Mouse (Mus musculus): ENCODE measurements around the gene Zfp942. TPM values are rescaled to one million over a fixed set of nuclear protein-coding genes. Genes with fewer than 3 reads are reported as not detected.

Zfp942 gene
- polyA plus RNA-seq (2017; shearing (Covaris generic)), result 37.4 TPM

GRCm38 (mm10) chr17:21962107-21962907, at the start of gene Zfp942, which contains the start of gene Zfp943:
Gene Zfp942 (minus strand): TSS chr17:21962464.
Gene Zfp943 (plus strand): TSS chr17:21962552.

GRCm38 (mm10) chr17:21909456-21910052, 52.7 kb downstream of the Zfp942 start, which contains the start of gene Zfp995:
Gene Zfp995 (minus strand): TSS chr17:21909926.

Other genes starting within 250 kb of the Zfp942 start
- 0.71 TPM for gene Zfp229, start 231.7 kb downstream of the Zfp942 start, polyA plus RNA-seq (2017; shearing (Covaris generic))
- 0.43 TPM for gene Zfp820, start 116.7 kb downstream of the Zfp942 start, polyA plus RNA-seq (2017; shearing (Covaris generic))
- 18.5 TPM for gene Zfp995, start 52.5 kb downstream of the Zfp942 start, polyA plus RNA-seq (2017; shearing (Covaris generic))
- 19.0 TPM for gene Zfp943, start 88 bp upstream of the Zfp942 start, polyA plus RNA-seq (2017; shearing (Covaris generic))
- 2.1 TPM for gene Zfp947, start 203.7 kb upstream of the Zfp942 start, polyA plus RNA-seq (2017; shearing (Covaris generic))

All from CD4-positive, CD25-positive, alpha-beta regulatory T cell, adult 9 weeks (primary cell).